Mouse (Mus musculus) lung, postnatal 0 days (tissue): ENCODE measurements around the gene Ltbp4.

Experiments
- CTCF ChIP-seq: IDR thresholded peaks from 2 replicates; pipeline ENCODE4 v1.5.1; 2016; ENCODE audit warnings: antibody characterized with exemption, mild to moderate bottlenecking
- EP300 ChIP-seq: IDR thresholded peaks from 2 replicates; pipeline ENCODE4 v1.6.1; 2016; ENCODE audit warnings: antibody characterized with exemption, mild to moderate bottlenecking, control low read depth

GRCm38 (mm10) chr7:27300801-27301200 is 36.7 kb downstream of the Ltbp4 start:
- no peak for TF ChIP-seq EP300
- TF ChIP-seq CTCF: no peak
